8 mouse cellular contexts compared by ENCODE assay signal in genomic region chr12:113217306-113218242, GRCm38 (mm10). TPM values are rescaled to one million over a fixed set of nuclear protein-coding genes. Genes with fewer than 3 reads are reported as not detected.
DNase-seq lines count a peak whose midpoint lies in the region; ATAC-seq lines count a peak whose summit lies in the region.
"Had no signal": no experiment of that assay in that cellular context is flagged by ENCODE, and none has a peak within 500 bp of the region (broad histone marks: within the 10 kb centered on the region; RNA-seq: fewer than 3 reads in every experiment).

No protein-coding gene starts in this region.

- DNase-seq in T-cell, adult 2 months (ENCODE audit: low spot score), result peak; percentile 79
- peak; percentile 45 for DNase-seq in cerebellum, adult 9-11 months
- peak; percentile 32 to 84 for DNase-seq in frontal cortex, adult 2 months (ENCODE audit: extremely low spot score in 1 of 2, low spot score in 1 of 2)
- peak; percentile 68 for DNase-seq in left cerebral cortex, postnatal 4 days
- peak; percentile 46 for DNase-seq in spleen, adult 12 weeks (ENCODE audit: low spot score)

- no peaks in the 10 kb centered on the region for H3K4me1 ChIP-seq in intestine, embryonic 15.5 days (replicated peaks)
- no peaks in the 10 kb centered on the region for H3K4me1 ChIP-seq in midbrain, embryonic 15.5 days

- no peaks in the 10 kb centered on the region for H3K36me3 ChIP-seq in intestine, embryonic 15.5 days
- H3K36me3 ChIP-seq in midbrain, embryonic 15.5 days (replicated peaks), result no peaks in the 10 kb centered on the region
- H3K36me3 ChIP-seq: liver, embryonic 15.5 days had no signal

- H3K4me2 ChIP-seq in intestine, embryonic 15.5 days (replicated peaks), result no peak overlapping the region
- no peak overlapping the region for H3K4me2 ChIP-seq in midbrain, embryonic 15.5 days
- H3K4me2 ChIP-seq: liver, embryonic 15.5 days had no signal

- intact Hi-C loops in left cerebral cortex, postnatal 4 days (cut with DNase I), result no loop called here

- 29% methylated on average over 11 of the region's 11 CpGs for WGBS in intestine, embryonic 15.5 days
- WGBS in midbrain, embryonic 15.5 days, result 27% methylated on average over 11 of the region's 11 CpGs

- no peaks in the 10 kb centered on the region for H3K9me3 ChIP-seq in intestine, embryonic 15.5 days
- H3K9me3 ChIP-seq in midbrain, embryonic 15.5 days, result no peaks in the 10 kb centered on the region
- H3K9me3 ChIP-seq: liver, embryonic 15.5 days had no signal

- no peak overlapping the region for H3K4me3 ChIP-seq in intestine, embryonic 15.5 days (replicated peaks)
- H3K4me3 ChIP-seq in midbrain, embryonic 15.5 days, result no peak overlapping the region
- H3K4me3 ChIP-seq: liver, embryonic 15.5 days had no signal

- no peak overlapping the region for H3K27ac ChIP-seq in intestine, embryonic 15.5 days
- no peak overlapping the region for H3K27ac ChIP-seq in midbrain, embryonic 15.5 days
- H3K27ac ChIP-seq: liver, embryonic 15.5 days had no signal

- ATAC-seq in intestine, embryonic 15.5 days, result peak; percentile 32; the same call in 1 of the 2 replicates
- ATAC-seq in midbrain, embryonic 15.5 days (replicated peaks), result peak; percentile 21; the same call in 1 of the 2 replicates

- H3K9ac ChIP-seq in intestine, embryonic 15.5 days, result no peak overlapping the region
- no peak overlapping the region for H3K9ac ChIP-seq in midbrain, embryonic 15.5 days
- H3K9ac ChIP-seq: liver, embryonic 15.5 days had no signal

- no peaks in the 10 kb centered on the region for H3K27me3 ChIP-seq in intestine, embryonic 15.5 days (replicated peaks)
- 0 out of 2 replicates have a peak, but pooled peaks cover 4% of the 10 kb centered on the region for H3K27me3 ChIP-seq in midbrain, embryonic 15.5 days (replicated peaks)
- H3K27me3 ChIP-seq: liver, embryonic 15.5 days had no signal

RNA-seq across cellular contexts. Expression of gene Tmem121, which starts 31.8 kb away (rescaled TPM):
- polyA plus RNA-seq in frontal cortex, adult 2 months (2012; rRNA removed), result 40.3 and 42.0 TPM in 2 replicates
- 6.7 and 7.5 TPM in 2 replicates for polyA plus RNA-seq in intestine, embryonic 15.5 days (2015; fragmentation: Nextera tagmentation; extraction: Ambion mirVana)
- total RNA-seq in left cerebral cortex, postnatal 4 days (2021), result 10 to 100 TPM; 37.8 to 40.0 TPM
- 44.9 and 50.6 TPM in 2 replicates for polyA plus RNA-seq in midbrain, embryonic 15.5 days (2015; fragmentation: Nextera tagmentation; extraction: Ambion mirVana)
